Mouse (Mus musculus) kidney, embryonic 16.5 days (tissue): ENCODE measurements at regions not wholly inside any gene's neighbourhood (a gene's known extent, or its start where the extent isn't known, plus 50 kb on each side); places are given as distances from the start of the nearest gene placed in this dataset.

Experiments
- ATAC-seq: fragments of 200-750 bp; cut with Nextera tagmentation; 2 replicates; pipeline ENCODE4 v1.8.0; 2017; ENCODE audit warnings: moderate TSS enrichment; ENCODE audit not compliant: low FRiP score, low TSS enrichment
- H3K27ac ChIP-seq: fragments of 300-500 bp; sonication (generic); 2 replicates; pipeline ENCODE4 v1.5.1; 2014; ENCODE audit warnings: low read length
- H3K27me3 ChIP-seq: fragments of 300-500 bp; sonication (generic); 2 replicates; pipeline ENCODE4 v1.6.1; 2014; ENCODE audit warnings: low read length, control low read depth, mixed read lengths; ENCODE audit not compliant: insufficient read depth
- H3K36me3 ChIP-seq: fragments of 300-500 bp; sonication (generic); 2 replicates; pipeline ENCODE4 v1.6.1; 2014; ENCODE audit warnings: low read length, control low read depth, mixed read lengths; ENCODE audit not compliant: insufficient read depth
- H3K4me1 ChIP-seq: fragments of 300-500 bp; sonication (generic); 2 replicates; pipeline ENCODE4 v1.6.1; 2014; ENCODE audit warnings: low read length, control low read depth, mixed read lengths; ENCODE audit not compliant: insufficient read depth
- H3K4me2 ChIP-seq: fragments of 300-500 bp; sonication (generic); replicated peaks from 2 replicates; pipeline ENCODE4 v1.6.1; 2014; ENCODE audit warnings: low read depth, low read length
- H3K4me3 ChIP-seq: fragments of 300-500 bp; sonication (generic); 2 replicates; pipeline ENCODE4 v1.5.1; 2014; ENCODE audit warnings: mild to moderate bottlenecking, low read length
- H3K9ac ChIP-seq: fragments of 300-500 bp; sonication (generic); replicated peaks from 2 replicates; pipeline ENCODE4 v1.6.1; 2014; ENCODE audit warnings: low read length
- H3K9me3 ChIP-seq: fragments of 300-500 bp; sonication (generic); 2 replicates; pipeline ENCODE4 v1.6.1; 2016; ENCODE audit warnings: low read length, control low read depth
- WGBS: fragments of 180-500 bp; shearing (Covaris S2); extraction: QIAGEN DNeasy Blood & Tissue Kit; methylation state at CpG from one replicate; pipeline ENCODE4 v1.1.7; 2014; 5-methylcytosine and 5-hydroxymethylcytosine counted together

DNA sequence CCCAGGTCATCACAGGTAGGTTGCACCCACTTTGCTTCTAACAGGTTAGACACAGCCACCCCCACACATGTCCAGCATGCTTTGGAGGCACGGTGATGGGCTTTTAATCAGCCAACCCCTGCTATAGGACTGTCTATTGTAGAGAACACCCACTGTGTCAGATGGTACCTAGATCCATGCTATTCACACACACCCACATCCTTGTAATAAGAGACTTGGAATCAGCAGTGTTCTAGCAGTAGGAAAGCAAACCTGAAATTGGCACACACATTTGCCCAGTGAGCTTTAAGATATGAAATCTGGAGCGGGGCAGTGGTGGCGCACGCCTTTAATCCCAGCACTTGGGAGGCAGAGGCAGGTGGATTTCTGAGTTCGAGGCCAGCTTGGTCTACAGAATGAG lies 113.9 kb upstream of the Rtl1 start:
- ATAC-seq: no peak

DNA sequence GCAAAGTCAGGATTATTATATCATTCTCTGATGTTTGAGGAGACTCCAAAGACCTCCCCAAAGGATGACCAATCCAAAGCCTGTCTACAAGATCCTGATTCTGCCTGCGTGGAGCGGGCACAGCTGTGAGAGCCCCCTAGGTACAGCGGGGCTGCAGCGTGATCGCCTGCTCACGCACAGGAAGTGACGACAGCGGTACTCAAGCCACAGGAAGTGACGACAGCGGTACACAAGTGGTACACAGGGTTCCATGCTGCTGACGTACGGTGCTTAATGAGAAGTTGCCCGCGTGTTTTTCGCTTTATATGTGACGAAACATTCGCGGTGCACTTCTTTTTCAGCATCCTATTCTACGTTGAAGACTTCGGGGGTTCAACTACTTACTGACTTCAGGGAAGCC lies 116.9 kb upstream of the Rtl1 start:
- 95% methylated on average over 20 of the region's 20 CpGs for WGBS
- Histone ChIP-seq H3K4me2 (no peak overlapping the region), H3K27ac (no peak overlapping the region), H3K36me3 (no peaks in the 10 kb centered on the region), H3K9ac (no peak overlapping the region), H3K4me3 (no peak overlapping the region), H3K27me3 (no peaks in the 10 kb centered on the region), H3K9me3 (no peaks in the 10 kb centered on the region), H3K4me1 (no peaks in the 10 kb centered on the region)
- no peak for ATAC-seq

More for the DNA sequence above, 113.9 kb upstream of the Rtl1 start:
- Histone ChIP-seq H3K9me3 (no peaks in the 10 kb centered on the region), H3K4me1 (no peaks in the 10 kb centered on the region), H3K9ac (no peak overlapping the region), H3K27ac (no peak overlapping the region), H3K27me3 (no peaks in the 10 kb centered on the region), H3K4me3 (no peak overlapping the region), H3K4me2 (no peak overlapping the region), H3K36me3 (no peaks in the 10 kb centered on the region)
- WGBS: 94% methylated on average over 5 of the region's 5 CpGs

DNA sequence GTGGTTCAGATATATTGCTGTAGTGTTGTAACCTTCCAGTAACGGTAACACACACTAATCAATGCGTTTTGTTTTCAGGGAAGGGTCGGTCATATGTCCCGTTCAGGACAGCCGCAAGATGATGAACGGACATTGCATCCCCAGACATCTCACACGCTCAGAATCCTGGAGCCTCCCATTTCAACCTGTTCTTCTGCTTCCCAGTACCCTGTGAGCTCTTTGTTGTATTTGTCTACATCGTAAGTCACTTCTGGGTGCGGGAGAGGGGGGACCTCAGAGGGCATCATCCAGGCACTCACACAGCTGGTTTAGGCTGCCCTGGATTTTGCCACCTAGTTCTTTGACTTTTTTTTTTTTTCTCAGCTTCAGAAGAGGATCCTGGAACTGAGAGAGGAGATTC lies 117.9 kb upstream of the Rtl1 start:
- H3K9me3 ChIP-seq: no peaks in the 10 kb centered on the region
- H3K4me3 ChIP-seq: no peak overlapping the region
- no peak overlapping the region for H3K27ac ChIP-seq
- no peak overlapping the region for H3K9ac ChIP-seq
- H3K27me3 ChIP-seq: no peaks in the 10 kb centered on the region
- no peak overlapping the region for H3K4me2 ChIP-seq
- no peaks in the 10 kb centered on the region for H3K36me3 ChIP-seq
- 92% methylated on average over 9 of the region's 9 CpGs for WGBS
- H3K4me1 ChIP-seq: no peaks in the 10 kb centered on the region
- ATAC-seq: no peak

DNA sequence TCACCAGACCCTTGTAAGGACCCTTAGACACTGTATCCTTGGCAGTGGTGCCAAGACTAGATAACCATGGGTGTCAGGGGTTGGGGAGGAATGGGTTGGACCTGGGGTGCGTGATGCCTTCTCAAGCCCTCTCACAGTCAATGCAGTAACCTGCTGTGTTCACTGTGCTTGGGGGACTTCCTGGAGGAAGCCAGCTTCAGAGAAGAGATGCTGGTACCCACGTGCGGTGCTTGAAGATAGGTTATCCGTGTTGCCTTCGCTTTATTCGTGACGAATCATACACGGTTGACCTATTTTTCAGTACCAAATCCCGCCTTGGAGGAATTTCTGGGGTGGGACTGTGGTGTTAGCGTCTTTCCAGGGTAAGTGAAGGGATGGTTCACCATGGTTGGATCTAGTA lies 138.1 kb upstream of the Rtl1 start:
- Histone ChIP-seq H3K27me3 (no peaks in the 10 kb centered on the region), H3K4me2 (no peak overlapping the region), H3K4me3 (no peak overlapping the region), H3K27ac (no peak overlapping the region), H3K9ac (no peak overlapping the region), H3K9me3 (no peaks in the 10 kb centered on the region), H3K4me1 (no peaks in the 10 kb centered on the region), H3K36me3 (no peaks in the 10 kb centered on the region)
- WGBS: 92% methylated on average over 10 of the region's 10 CpGs
- no peak for ATAC-seq

DNA sequence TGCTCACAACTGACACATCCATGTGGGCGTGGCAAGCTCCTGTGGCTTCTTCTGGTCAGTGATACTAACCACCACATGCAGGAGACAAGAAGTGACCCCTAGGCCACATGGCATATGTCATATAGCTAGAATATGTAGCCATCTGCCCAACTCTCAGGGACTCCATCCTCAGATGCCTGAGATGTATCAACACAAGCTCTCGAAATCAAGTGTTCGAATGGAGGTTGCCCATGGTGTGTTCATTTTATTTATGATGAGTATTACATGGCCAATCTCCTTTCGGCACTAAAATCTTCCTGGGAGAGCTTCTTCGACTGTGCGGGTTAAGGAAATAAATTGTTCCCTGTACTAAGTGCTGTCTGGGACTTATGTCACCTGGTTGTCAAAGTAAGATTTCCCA lies 138.8 kb upstream of the Rtl1 start:
- Histone ChIP-seq H3K4me3 (no peak overlapping the region), H3K9ac (no peak overlapping the region), H3K27ac (no peak overlapping the region), H3K9me3 (no peaks in the 10 kb centered on the region), H3K27me3 (no peaks in the 10 kb centered on the region), H3K4me1 (no peaks in the 10 kb centered on the region), H3K4me2 (no peak overlapping the region), H3K36me3 (no peaks in the 10 kb centered on the region)
- WGBS: 96% methylated on average over 6 of the region's 6 CpGs
- ATAC-seq: no peak

DNA sequence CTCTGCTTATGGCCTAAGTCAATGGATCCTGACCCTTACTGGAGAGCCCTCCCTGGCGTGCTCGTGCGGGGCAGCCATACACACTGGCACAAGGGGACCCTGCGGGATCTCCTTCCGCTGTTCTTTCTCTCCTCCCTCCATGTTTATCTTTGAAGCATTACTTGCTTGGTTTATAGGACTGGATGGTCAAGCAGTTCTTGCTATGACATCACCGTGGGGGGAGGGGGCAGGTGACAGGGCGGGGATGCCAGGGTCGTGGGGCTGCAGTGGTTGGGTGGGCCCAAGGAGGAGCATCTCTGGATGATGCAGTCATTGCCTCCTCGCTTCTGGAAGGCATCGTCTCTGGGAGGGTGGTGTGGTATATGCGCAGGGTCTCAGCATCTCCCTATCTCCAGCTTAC lies 142.4 kb upstream of the Rtl1 start:
- Histone ChIP-seq H3K27me3 (no peaks in the 10 kb centered on the region), H3K9ac (no peak overlapping the region), H3K4me3 (no peak overlapping the region), H3K27ac (no peak overlapping the region), H3K9me3 (no peaks in the 10 kb centered on the region), H3K4me1 (peaks cover 7% of the 10 kb centered on the region; the same call in 1 of the 2 replicates), H3K36me3 (no peaks in the 10 kb centered on the region), H3K4me2 (no peak overlapping the region)
- ATAC-seq: no peak
- WGBS: 93% methylated on average over 11 of the region's 11 CpGs

DNA sequence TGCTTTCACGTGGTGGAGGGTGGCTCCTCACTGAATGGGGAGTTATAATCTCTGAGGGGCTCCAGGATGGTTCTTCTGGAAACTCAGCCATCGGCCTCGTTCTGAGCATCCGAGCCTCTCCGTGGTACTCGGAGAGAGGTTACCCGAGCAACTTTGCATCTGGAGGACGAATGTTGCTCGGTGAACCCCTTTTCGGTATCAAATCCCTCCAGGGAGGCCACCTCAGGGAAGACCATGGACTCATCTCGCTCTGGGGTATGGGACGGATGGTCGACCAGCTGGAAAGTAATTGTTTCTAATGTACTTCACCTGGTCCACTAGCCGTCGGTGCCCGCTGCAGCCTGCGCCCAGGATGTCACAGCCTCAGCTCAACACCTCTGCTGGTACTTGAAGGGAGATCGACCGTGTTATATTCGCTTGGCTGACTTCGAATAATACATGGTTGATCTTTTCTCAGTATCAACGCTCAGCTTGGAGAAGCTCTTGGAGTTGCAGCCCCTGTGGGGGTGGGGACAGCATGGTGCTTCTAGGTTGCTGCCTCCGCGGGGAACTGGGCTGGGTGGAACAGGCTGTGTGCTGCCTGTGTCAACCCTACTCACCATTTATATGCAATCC lies 143.0 kb upstream of the Rtl1 start:
- Histone ChIP-seq H3K27me3 (no peaks in the 10 kb centered on the region), H3K9me3 (no peaks in the 10 kb centered on the region), H3K9ac (no peak overlapping the region), H3K4me3 (no peak overlapping the region), H3K36me3 (no peaks in the 10 kb centered on the region), H3K4me1 (peaks cover 7% of the 10 kb centered on the region; the same call in 1 of the 2 replicates), H3K4me2 (no peak overlapping the region), H3K27ac (no peak overlapping the region)
- ATAC-seq: no peak
- WGBS: 57% methylated on average over 24 of the region's 24 CpGs

DNA sequence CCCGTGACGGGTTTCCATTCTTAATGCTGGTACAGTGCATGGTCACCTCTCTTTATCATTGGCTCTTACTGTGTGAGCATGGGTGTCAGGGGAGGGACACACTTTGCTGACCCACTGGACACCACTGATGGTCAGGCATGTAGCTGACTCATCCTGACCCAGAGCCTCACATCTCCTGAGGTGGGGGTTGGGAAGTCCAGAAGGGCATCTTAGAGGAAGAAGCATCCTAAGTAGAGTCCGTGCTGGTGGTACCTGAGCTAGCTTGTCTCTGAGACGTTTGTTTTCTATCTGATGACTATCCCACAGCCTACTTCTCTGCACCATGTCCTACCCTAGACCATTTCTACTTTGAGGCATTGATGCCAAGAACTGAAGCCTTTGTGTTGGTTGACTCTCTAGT lies 144.1 kb upstream of the Rtl1 start:
- Histone ChIP-seq H3K36me3 (no peaks in the 10 kb centered on the region), H3K4me2 (no peak overlapping the region), H3K4me3 (no peak overlapping the region), H3K9ac (no peak overlapping the region), H3K4me1 (peaks cover 12% of the 10 kb centered on the region), H3K9me3 (no peaks in the 10 kb centered on the region), H3K27ac (no peak overlapping the region), H3K27me3 (no peaks in the 10 kb centered on the region; the same call in 1 of the 2 replicates)
- ATAC-seq: no peak
- 91% methylated on average over 4 of the region's 4 CpGs for WGBS

DNA sequence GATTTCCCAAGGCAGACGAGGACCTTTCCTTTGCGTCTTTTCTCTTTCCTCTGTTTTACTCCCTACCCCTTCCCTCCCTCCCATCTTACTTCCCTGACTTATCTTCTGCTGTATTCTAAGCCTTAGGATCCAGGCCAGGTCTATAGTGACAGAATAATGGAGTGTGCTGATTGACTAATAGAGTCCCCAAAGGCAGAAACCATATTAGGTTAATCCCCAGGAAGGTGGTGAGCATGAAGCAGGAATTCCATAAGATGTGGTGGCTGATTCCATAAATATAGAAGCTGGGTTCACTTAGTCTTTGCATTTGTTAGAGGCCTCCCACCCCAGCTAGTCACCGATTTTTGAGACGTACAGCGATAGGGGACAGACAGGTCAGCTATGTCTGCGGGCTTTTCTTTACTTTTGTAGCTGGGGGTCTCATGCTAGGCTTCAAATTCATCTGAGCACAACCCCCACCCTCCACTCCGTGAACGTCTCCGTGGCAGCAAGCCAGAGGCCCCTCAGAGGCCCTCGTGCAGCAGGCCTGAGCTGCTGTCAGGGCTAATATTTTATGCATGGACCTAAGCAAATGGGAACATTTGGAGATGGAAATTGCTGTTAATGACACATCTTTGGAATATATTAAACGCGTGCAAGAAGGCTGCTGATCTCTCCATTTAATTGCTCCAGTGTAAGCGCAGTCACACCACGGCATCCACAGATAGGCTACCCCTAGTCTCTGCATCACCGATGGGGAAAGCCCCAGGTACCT lies 145.8 kb upstream of the Rtl1 start:
- no peak overlapping the region for H3K27ac ChIP-seq
- WGBS: 49% methylated on average over 15 of the region's 15 CpGs
- no peak overlapping the region for H3K9ac ChIP-seq
- H3K4me1 ChIP-seq: peaks cover 23% of the 10 kb centered on the region
- peaks cover 2% of the 10 kb centered on the region; the same call in 1 of the 2 replicates for H3K27me3 ChIP-seq
- H3K4me2 ChIP-seq: no peak overlapping the region
- no peaks in the 10 kb centered on the region for H3K9me3 ChIP-seq
- H3K4me3 ChIP-seq: no peak overlapping the region
- no peaks in the 10 kb centered on the region for H3K36me3 ChIP-seq
- no peak for ATAC-seq

DNA sequence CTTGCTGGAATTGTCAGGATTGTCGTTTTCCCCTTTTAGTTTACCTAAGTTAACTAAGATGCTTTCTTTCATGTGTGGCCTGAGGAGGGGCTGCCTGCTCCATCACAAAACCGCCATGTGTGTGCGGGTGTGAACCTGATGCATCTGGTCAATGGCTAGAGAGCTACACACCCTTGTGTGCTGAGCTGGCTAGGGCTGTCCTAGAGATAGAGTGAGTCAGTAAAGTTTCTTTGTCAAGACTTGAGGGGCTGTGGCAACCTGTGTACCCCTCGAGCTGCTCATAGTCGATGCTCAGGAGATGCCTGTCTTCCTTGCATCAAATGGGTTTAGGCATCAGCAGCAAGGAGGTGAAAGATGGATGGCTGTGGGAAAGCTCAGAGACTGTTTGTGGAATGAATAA lies 147.1 kb upstream of the Rtl1 start:
- Histone ChIP-seq H3K4me2 (no peak overlapping the region), H3K27me3 (peaks cover 5% of the 10 kb centered on the region; the same call in 1 of the 2 replicates), H3K4me1 (peaks cover 23% of the 10 kb centered on the region), H3K27ac (no peak overlapping the region), H3K4me3 (no peak overlapping the region), H3K36me3 (no peaks in the 10 kb centered on the region), H3K9ac (no peak overlapping the region), H3K9me3 (no peaks in the 10 kb centered on the region)
- 71% methylated on average over 5 of the region's 5 CpGs for WGBS
- no peak for ATAC-seq
